20 mouse cellular contexts compared by ENCODE assay signal in the genomic region with DNA sequence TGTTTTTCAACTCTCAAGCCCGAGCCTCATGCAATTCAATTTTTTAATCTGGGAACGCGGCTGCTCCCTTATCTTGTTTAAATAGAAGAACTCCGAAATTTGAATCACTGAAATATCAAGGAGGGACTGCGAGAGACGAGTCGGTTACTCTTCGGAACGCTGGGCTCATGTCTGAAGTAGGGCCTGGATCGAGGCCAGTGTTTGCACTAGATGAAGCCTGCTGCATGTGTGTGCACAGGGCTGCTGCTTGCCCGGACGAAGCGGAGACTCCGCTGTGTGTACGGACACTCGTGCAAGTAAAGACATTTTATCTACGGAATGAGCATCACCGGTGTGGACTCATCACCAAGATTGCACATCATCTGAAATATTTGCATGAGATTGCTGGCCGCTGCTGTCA.
DNase-seq lines count a peak whose midpoint lies in the region; ATAC-seq lines count a peak whose summit lies in the region.
"Had no signal": no experiment of that assay in that cellular context is flagged by ENCODE, and none has a peak within 500 bp of the region (broad histone marks: within the 10 kb centered on the region; RNA-seq: fewer than 3 reads in every experiment).

No protein-coding gene starts in this region.

- 77% methylated on average over 19 of the region's 19 CpGs for WGBS in forebrain, embryonic 14.5 days
- 66% methylated on average over 19 of the region's 19 CpGs for WGBS in forebrain, embryonic 16.5 days
- 31% methylated on average over 19 of the region's 19 CpGs for WGBS in lung, embryonic 16.5 days

- no peak overlapping the region for H3K9ac ChIP-seq in forebrain, embryonic 14.5 days (ENCODE audit: low read length)
- no peak overlapping the region for H3K9ac ChIP-seq in forebrain, embryonic 16.5 days (replicated peaks; ENCODE audit: low read depth, low read length)
- no peak overlapping the region for H3K9ac ChIP-seq in lung, embryonic 16.5 days (ENCODE audit: low read length)
- H3K9ac ChIP-seq: liver, embryonic 15.5 days; midbrain, embryonic 12.5 days; neural tube, embryonic 12.5 days; stomach, embryonic 15.5 days had no signal

- peaks cover 11% of the 10 kb centered on the region for H3K4me1 ChIP-seq in forebrain, embryonic 14.5 days (ENCODE audit: control insufficient read depth, insufficient read depth, low read length)
- peaks cover 30% of the 10 kb centered on the region for H3K4me1 ChIP-seq in forebrain, embryonic 16.5 days (replicated peaks; ENCODE audit: control insufficient read depth, insufficient read depth, low read length)
- H3K4me1 ChIP-seq in lung, embryonic 16.5 days (replicated peaks; ENCODE audit: control insufficient read depth, insufficient read depth, low read length): peaks cover 31% of the 10 kb centered on the region

- ATAC-seq in forebrain, embryonic 14.5 days: no peak
- ATAC-seq in forebrain, embryonic 16.5 days: no peak
- peak; percentile 31; the same call in 1 of the 2 replicates for ATAC-seq in lung, embryonic 16.5 days (ENCODE audit: low read depth)
- ATAC-seq: CD4-positive, CD25-positive, alpha-beta regulatory T cell, adult 4 months; hindbrain, postnatal 0 days; intestine, embryonic 16.5 days had no signal

- no peak overlapping the region for H3K4me2 ChIP-seq in forebrain, embryonic 14.5 days (ENCODE audit: low read length)
- no peak overlapping the region for H3K4me2 ChIP-seq in forebrain, embryonic 16.5 days (ENCODE audit: low read length)
- no peak overlapping the region for H3K4me2 ChIP-seq in lung, embryonic 16.5 days (ENCODE audit: low read depth, low read length)
- H3K4me2 ChIP-seq: liver, embryonic 15.5 days; midbrain, embryonic 12.5 days; neural tube, embryonic 12.5 days; stomach, embryonic 15.5 days had no signal

- intact Hi-C loops in gastrocnemius, postnatal 36 days (cut with DNase I): no loop called here

- no peaks in the 10 kb centered on the region for H3K36me3 ChIP-seq in forebrain, embryonic 14.5 days (ENCODE audit: control insufficient read depth, insufficient read depth, low read length)
- no peaks in the 10 kb centered on the region for H3K36me3 ChIP-seq in forebrain, embryonic 16.5 days (ENCODE audit: control insufficient read depth, insufficient read depth)
- H3K36me3 ChIP-seq in lung, embryonic 16.5 days (ENCODE audit: control insufficient read depth, insufficient read depth, low read length): no peaks in the 10 kb centered on the region
- H3K36me3 ChIP-seq: embryonic facial prominence, embryonic 10.5 days; heart, embryonic 10.5 days; liver, embryonic 15.5 days; midbrain, embryonic 12.5 days; neural tube, embryonic 12.5 days; stomach, embryonic 15.5 days had no signal

- DNase-seq in forebrain, embryonic 14.5 days (ENCODE audit: low spot score): peak; percentile 50
- DNase-seq in right cerebral cortex, postnatal 10 days (ENCODE audit: low spot score in 2 of 2): peak; percentile 46 to 49
- DNase-seq in right cerebral cortex, postnatal 14 days: no peak
- DNase-seq in lung, postnatal 4 days: peak; percentile 53 to 54
- DNase-seq in gastrocnemius, postnatal 36 days: no peak
- DNase-seq: adrenal gland, postnatal 25 days; kidney, adult 9 months; kidney, postnatal 25 days had no signal

- no peak overlapping the region for H3K27ac ChIP-seq in forebrain, embryonic 14.5 days (ENCODE audit: low read depth, low read length)
- H3K27ac ChIP-seq in forebrain, embryonic 16.5 days (ENCODE audit: low read length): no peak overlapping the region
- H3K27ac ChIP-seq in lung, embryonic 16.5 days (ENCODE audit: low read length): no peak overlapping the region
- H3K27ac ChIP-seq: heart, embryonic 10.5 days; hindbrain, postnatal 0 days; layer of hippocampus, adult 2 months; liver, embryonic 15.5 days; neural tube, embryonic 12.5 days; stomach, embryonic 15.5 days had no signal

- H3K9me3 ChIP-seq in forebrain, embryonic 14.5 days (replicated peaks; ENCODE audit: control insufficient read depth, low read length): no peaks in the 10 kb centered on the region
- H3K9me3 ChIP-seq in forebrain, embryonic 16.5 days (ENCODE audit: control insufficient read depth, low read length): no peaks in the 10 kb centered on the region
- H3K9me3 ChIP-seq in lung, embryonic 16.5 days (ENCODE audit: control insufficient read depth, low read length): no peaks in the 10 kb centered on the region
- H3K9me3 ChIP-seq: embryonic facial prominence, embryonic 10.5 days; heart, embryonic 10.5 days; liver, embryonic 15.5 days; midbrain, embryonic 12.5 days; neural tube, embryonic 12.5 days; stomach, embryonic 15.5 days had no signal

- H3K27me3 ChIP-seq in forebrain, embryonic 14.5 days (replicated peaks; ENCODE audit: control insufficient read depth, insufficient read depth, low read length): no peaks in the 10 kb centered on the region
- H3K27me3 ChIP-seq in forebrain, embryonic 16.5 days (replicated peaks; ENCODE audit: control insufficient read depth, insufficient read depth, low read length): no peaks in the 10 kb centered on the region
- no peaks in the 10 kb centered on the region for H3K27me3 ChIP-seq in lung, embryonic 16.5 days (ENCODE audit: control insufficient read depth, insufficient read depth, low read depth, low read length)
- H3K27me3 ChIP-seq: midbrain, embryonic 12.5 days; neural tube, embryonic 12.5 days; stomach, embryonic 15.5 days had no signal

- H3K4me3 ChIP-seq in forebrain, embryonic 14.5 days (ENCODE audit: low read depth, low read length): no peak overlapping the region
- H3K4me3 ChIP-seq in forebrain, embryonic 16.5 days (replicated peaks; ENCODE audit: low read length): no peak overlapping the region
- H3K4me3 ChIP-seq in lung, embryonic 16.5 days (ENCODE audit: low read length): no peak overlapping the region
- H3K4me3 ChIP-seq: embryonic facial prominence, embryonic 10.5 days; heart, embryonic 10.5 days; layer of hippocampus, adult 2 months; liver, embryonic 15.5 days; midbrain, embryonic 12.5 days; neural tube, embryonic 12.5 days; stomach, embryonic 15.5 days had no signal

Comparison
In these comparisons a context has a peak if more than half of its experiments do, and no peak if none do; other contexts are left out.
1. DNase-seq: peak in forebrain, embryonic 14.5 days (single experiment), right cerebral cortex, postnatal 10 days (2 of 2) and lung, postnatal 4 days (2 of 2); none in right cerebral cortex, postnatal 14 days (single experiment) and gastrocnemius, postnatal 36 days (0 of 2).